Mouse (Mus musculus): ENCODE data around the gene Igfn1. TPM values are rescaled to one million over a fixed set of nuclear protein-coding genes. Genes with fewer than 3 reads are reported as not detected.

Igfn1 gene
- polyA plus RNA-seq, 1 experiment from 2014 or later: not detected

- Histone ChIP-seq H3K9ac (no peak overlapping the region), H3K36me3 (ENCODE audit: insufficient read depth) (no peaks in the 10 kb centered on the region), H3K9me3 (ENCODE audit: low read depth, low read length) (no peaks in the 10 kb centered on the region), H3K4me2 (no peak overlapping the region), H3K4me1 (ENCODE audit: insufficient read depth) (no peaks in the 10 kb centered on the region), H3K27me3 (ENCODE audit: insufficient read depth, low read length) (peaks cover 6% of the 10 kb centered on the region; the same call in 1 of the 2 replicates), H3K27ac (ENCODE audit: low read depth) (no peak overlapping the region), H3K4me3 (ENCODE audit: low read depth, low read length) (no peak overlapping the region)
- WGBS: 50% methylated on average over 4 of the region's 4 CpGs
- no peak for ATAC-seq (ENCODE audit: insufficient read depth)
- DNase-seq: no peak
- TF ChIP-seq CTCF (IDR thresholded peaks at IDR 0.05; ENCODE audit: low read depth): no peak
These were observed 59.9 kb downstream of the Igfn1 start for GRCm38 (mm10) chr1:135946247-135946646.

- Histone ChIP-seq H3K27ac (ENCODE audit: low read depth) (no peak overlapping the region), H3K36me3 (ENCODE audit: insufficient read depth) (no peaks in the 10 kb centered on the region), H3K4me3 (ENCODE audit: low read depth, low read length) (no peak overlapping the region), H3K4me2 (no peak overlapping the region), H3K27me3 (ENCODE audit: insufficient read depth, low read length) (peaks cover 6% of the 10 kb centered on the region; the same call in 1 of the 2 replicates), H3K4me1 (ENCODE audit: insufficient read depth) (no peaks in the 10 kb centered on the region), H3K9ac (no peak overlapping the region), H3K9me3 (ENCODE audit: low read depth, low read length) (no peaks in the 10 kb centered on the region)
- ATAC-seq (ENCODE audit: insufficient read depth) (no peak; the same call in 1 of the 2 replicates), DNase-seq (peak; percentile 81)
- TF ChIP-seq CTCF (IDR thresholded peaks at IDR 0.05; ENCODE audit: low read depth): peak; percentile 76
- WGBS: 10% methylated on average over 7 of the region's 7 CpGs
These were observed 60.4 kb downstream of the Igfn1 start for GRCm38 (mm10) chr1:135945711-135946110.

- no peak overlapping the region for H3K4me3 ChIP-seq (ENCODE audit: low read depth, low read length)
- no peak overlapping the region for H3K27ac ChIP-seq (ENCODE audit: low read depth)
- WGBS: 44% methylated on average over 12 of the region's 12 CpGs
- TF ChIP-seq CTCF (IDR thresholded peaks at IDR 0.05; ENCODE audit: low read depth): peak; percentile 89
- H3K36me3 ChIP-seq (ENCODE audit: insufficient read depth): no peaks in the 10 kb centered on the region
- peaks cover 6% of the 10 kb centered on the region; the same call in 1 of the 2 replicates for H3K27me3 ChIP-seq (ENCODE audit: insufficient read depth, low read length)
- peak; percentile 91 for DNase-seq
- H3K9ac ChIP-seq: no peak overlapping the region
- H3K9me3 ChIP-seq (ENCODE audit: low read depth, low read length): no peaks in the 10 kb centered on the region
- peak; percentile 57 for ATAC-seq (ENCODE audit: insufficient read depth)
- H3K4me2 ChIP-seq: no peak overlapping the region
- H3K4me1 ChIP-seq (ENCODE audit: insufficient read depth): no peaks in the 10 kb centered on the region
These were observed 61.4 kb downstream of the Igfn1 start for GRCm38 (mm10) chr1:135944526-135945259.

- TF ChIP-seq CTCF (IDR thresholded peaks at IDR 0.05; ENCODE audit: low read depth): no peak
- Histone ChIP-seq H3K9ac (no peak overlapping the region), H3K4me2 (no peak overlapping the region), H3K36me3 (ENCODE audit: insufficient read depth) (no peaks in the 10 kb centered on the region), H3K9me3 (ENCODE audit: low read depth, low read length) (no peaks in the 10 kb centered on the region), H3K27me3 (ENCODE audit: insufficient read depth, low read length) (peaks cover 6% of the 10 kb centered on the region; the same call in 1 of the 2 replicates), H3K27ac (ENCODE audit: low read depth) (no peak overlapping the region), H3K4me3 (ENCODE audit: low read depth, low read length) (no peak overlapping the region), H3K4me1 (ENCODE audit: insufficient read depth) (no peaks in the 10 kb centered on the region)
- DNase-seq: no peak
- no peak for ATAC-seq (ENCODE audit: insufficient read depth)
- WGBS: 96% methylated on average over 2 of the region's 2 CpGs
These were observed 62.4 kb downstream of the Igfn1 start for GRCm38 (mm10) chr1:135943713-135944112.

- Histone ChIP-seq H3K4me1 (ENCODE audit: insufficient read depth) (no peaks in the 10 kb centered on the region), H3K4me2 (no peak overlapping the region), H3K27me3 (ENCODE audit: insufficient read depth, low read length) (peaks cover 6% of the 10 kb centered on the region; the same call in 1 of the 2 replicates), H3K9ac (no peak overlapping the region; the same call in 1 of the 2 replicates), H3K4me3 (ENCODE audit: low read depth, low read length) (no peak overlapping the region), H3K9me3 (ENCODE audit: low read depth, low read length) (no peaks in the 10 kb centered on the region), H3K27ac (ENCODE audit: low read depth) (no peak overlapping the region), H3K36me3 (ENCODE audit: insufficient read depth) (no peaks in the 10 kb centered on the region)
- TF ChIP-seq CTCF (IDR thresholded peaks at IDR 0.05; ENCODE audit: low read depth): no peak
- no peak for DNase-seq
- 22% methylated on average over 7 of the region's 7 CpGs for WGBS
- ATAC-seq (ENCODE audit: insufficient read depth): no peak
These were observed 64.0 kb downstream of the Igfn1 start for GRCm38 (mm10) chr1:135942116-135942515.

GRCm38 (mm10) chr1:135941259-135942006, 64.7 kb downstream of the Igfn1 start:
- H3K4me2 ChIP-seq: no peak overlapping the region; the same call in 1 of the 2 replicates
- no peaks in the 10 kb centered on the region for H3K36me3 ChIP-seq (ENCODE audit: insufficient read depth)
- no peaks in the 10 kb centered on the region for H3K4me1 ChIP-seq (ENCODE audit: insufficient read depth)
- H3K9ac ChIP-seq: no peak overlapping the region
- no peak for TF ChIP-seq CTCF (IDR thresholded peaks at IDR 0.05; ENCODE audit: low read depth)
- 68% methylated on average over 6 of the region's 6 CpGs for WGBS
- H3K4me3 ChIP-seq (ENCODE audit: low read depth, low read length): no peak overlapping the region
- DNase-seq (peak; percentile 27), ATAC-seq (ENCODE audit: insufficient read depth) (no peak)
- H3K27ac ChIP-seq (ENCODE audit: low read depth): no peak overlapping the region
- no peaks in the 10 kb centered on the region for H3K9me3 ChIP-seq (ENCODE audit: low read depth, low read length)
- peaks cover 6% of the 10 kb centered on the region; the same call in 1 of the 2 replicates for H3K27me3 ChIP-seq (ENCODE audit: insufficient read depth, low read length)

- no peak for ATAC-seq (ENCODE audit: insufficient read depth)
- no peak for TF ChIP-seq CTCF (IDR thresholded peaks at IDR 0.05; ENCODE audit: low read depth)
These were observed 70.1 kb downstream of the Igfn1 start for GRCm38 (mm10) chr1:135936091-135936490.

More at GRCm38 (mm10) chr1:135936091-135936490, 70.1 kb downstream of the Igfn1 start:
- H3K27me3 ChIP-seq (ENCODE audit: insufficient read depth, low read length): no peaks in the 10 kb centered on the region; the same call in 1 of the 2 replicates
- no peaks in the 10 kb centered on the region for H3K4me1 ChIP-seq (ENCODE audit: insufficient read depth)
- no peak overlapping the region for H3K27ac ChIP-seq (ENCODE audit: low read depth)
- no peak overlapping the region for H3K4me2 ChIP-seq
- no peak overlapping the region for H3K4me3 ChIP-seq (ENCODE audit: low read depth, low read length)
- H3K9ac ChIP-seq: no peak overlapping the region
- H3K9me3 ChIP-seq (ENCODE audit: low read depth, low read length): no peaks in the 10 kb centered on the region
- WGBS: 76% methylated on average over 1 of the region's 1 CpGs
- no peak for DNase-seq
- no peaks in the 10 kb centered on the region for H3K36me3 ChIP-seq (ENCODE audit: insufficient read depth)
